Mouse (Mus musculus) macrophage (primary cell): ENCODE measurements around the gene Tbc1d15. TPM values are rescaled to one million over a fixed set of nuclear protein-coding genes. Genes with fewer than 3 reads are reported as not detected.
"Not testable (repeated sequence)": the region's sequence is repeated elsewhere in the genome, so short reads cannot be mapped to it uniquely, and the experiment has no call there.

ENCODE experiments used
- H3K27ac ChIP-seq: fragments of 350-480 bp; formaldehyde crosslinking; 2 replicates; pipeline ENCODE4 v1.9.0; 2021
- H3K36me3 ChIP-seq: fragments of 350-480 bp; formaldehyde crosslinking; 2 replicates; pipeline ENCODE4 v1.9.0; 2021; ENCODE audit errors: inconsistent target
- H3K4me3 ChIP-seq: fragments of 350-480 bp; formaldehyde crosslinking; 2 replicates; pipeline ENCODE4 v1.9.0; 2021; ENCODE audit errors: inconsistent target
- H3K79me2 ChIP-seq: fragments of 350-480 bp; formaldehyde crosslinking; 2 replicates; pipeline ENCODE4 v1.9.0; 2021; ENCODE audit errors: inconsistent target
- WGBS: methylation state at CpG from one replicate; pipeline ENCODE4 v1.1.7; 2026; ENCODE audit warnings: inconsistent platforms; ENCODE audit not compliant: missing documents; 5-methylcytosine and 5-hydroxymethylcytosine counted together
- polyA plus RNA-seq: library from polyadenylated mRNA; stranded (reverse); fragments of 250-400 nt; gene quantifications from 3 replicates; pipeline ENCODE4 v1.2.4, GENCODE M21; 2018; ENCODE audit warnings: inconsistent platforms

Gene Tbc1d15
- polyA plus RNA-seq, 1 experiment from 2014 or later, result 50.1 TPM

- H3K36me3 ChIP-seq, result peaks cover 41% of the 10 kb centered on the region
- H3K79me2 ChIP-seq, result peaks cover 9% of the 10 kb centered on the region; the same call in 1 of the 2 replicates
- WGBS, result 91% methylated on average over 7 of the region's 7 CpGs
- H3K27ac ChIP-seq, result no peak overlapping the region
- H3K4me3 ChIP-seq, result no peak overlapping the region
Observed at GRCm38 (mm10) chr10:115226586-115226985, 24.7 kb downstream of the Tbc1d15 start.

GRCm38 (mm10) chr10:115223845-115224244, 27.4 kb downstream of the Tbc1d15 start:
- Histone ChIP-seq H3K79me2 (peaks cover 9% of the 10 kb centered on the region; the same call in 1 of the 2 replicates), H3K36me3 (peaks cover 48% of the 10 kb centered on the region), H3K4me3 (no peak overlapping the region), H3K27ac (no peak overlapping the region)
- 94% methylated on average over 3 of the region's 3 CpGs for WGBS

- no peak overlapping the region for H3K4me3 ChIP-seq
- no peak overlapping the region for H3K27ac ChIP-seq
- H3K36me3 ChIP-seq, result peaks cover 57% of the 10 kb centered on the region
- 98% methylated on average over 11 of the region's 11 CpGs for WGBS
- no peaks in the 10 kb centered on the region for H3K79me2 ChIP-seq
Observed at GRCm38 (mm10) chr10:115212916-115213580, 38.2 kb downstream of the Tbc1d15 start.

GRCm38 (mm10) chr10:115205825-115206224, 45.4 kb downstream of the Tbc1d15 start:
- Histone ChIP-seq H3K79me2 (no peaks in the 10 kb centered on the region), H3K27ac (no peak overlapping the region), H3K36me3 (peaks cover 68% of the 10 kb centered on the region), H3K4me3 (no peak overlapping the region)
- 97% methylated on average over 3 of the region's 3 CpGs for WGBS

GRCm38 (mm10) chr10:115205284-115205683, 46.0 kb downstream of the Tbc1d15 start:
- Histone ChIP-seq H3K27ac (no peak overlapping the region), H3K4me3 (no peak overlapping the region), H3K36me3 (peaks cover 68% of the 10 kb centered on the region), H3K79me2 (no peaks in the 10 kb centered on the region)
- 86% methylated on average over 1 of the region's 1 CpGs for WGBS

- Histone ChIP-seq H3K36me3 (no peaks in the 10 kb centered on the region), H3K4me3 (no peak overlapping the region), H3K79me2 (no peaks in the 10 kb centered on the region), H3K27ac (no peak overlapping the region)
- 87% methylated on average over 7 of the region's 7 CpGs for WGBS
Observed at GRCm38 (mm10) chr10:115191214-115191613, 60.1 kb downstream of the Tbc1d15 start.

GRCm38 (mm10) chr10:115187390-115187789, 63.9 kb downstream of the Tbc1d15 start:
- H3K79me2 ChIP-seq, result no peaks in the 10 kb centered on the region
- WGBS, result 85% methylated on average over 1 of the region's 1 CpGs
- no peak overlapping the region for H3K27ac ChIP-seq

GRCm38 (mm10) chr10:115184697-115185096, 66.6 kb downstream of the Tbc1d15 start, which contains the start of gene Tph2:
Gene Tph2 (minus strand): TSS chr10:115185022.
- no peak within 1 kb of the TSS for H3K27ac ChIP-seq
- no peak within 1 kb of the TSS for H3K4me3 ChIP-seq
- H3K79me2 ChIP-seq, result no peaks in the 10 kb centered on the region
- 12% methylated on average over 8 of the region's 9 CpGs for WGBS
- H3K36me3 ChIP-seq, result no peaks in the 10 kb centered on the region

More at GRCm38 (mm10) chr10:115187390-115187789, 63.9 kb downstream of the Tbc1d15 start:
- Histone ChIP-seq H3K4me3 (no peak overlapping the region), H3K36me3 (no peaks in the 10 kb centered on the region)

GRCm38 (mm10) chr10:115181034-115181433, 70.2 kb downstream of the Tbc1d15 start:
- no peak overlapping the region for H3K4me3 ChIP-seq
- no peak overlapping the region for H3K27ac ChIP-seq
- WGBS, result 94% methylated on average over 3 of the region's 3 CpGs
- no peaks in the 10 kb centered on the region for H3K36me3 ChIP-seq
- H3K79me2 ChIP-seq, result no peaks in the 10 kb centered on the region

GRCm38 (mm10) chr10:115178019-115178418, 73.2 kb downstream of the Tbc1d15 start:
- H3K79me2 ChIP-seq, H3K4me3 ChIP-seq, H3K27ac ChIP-seq, H3K36me3 ChIP-seq: not testable (repeated sequence)
- WGBS, result 61% methylated on average over 6 of the region's 6 CpGs

- H3K79me2 ChIP-seq, result no peaks in the 10 kb centered on the region
- 58% methylated on average over 12 of the region's 12 CpGs for WGBS
Observed at GRCm38 (mm10) chr10:115175591-115175991, 75.7 kb downstream of the Tbc1d15 start.

GRCm38 (mm10) chr10:115173336-115173735, 77.9 kb downstream of the Tbc1d15 start:
- no peak overlapping the region for H3K27ac ChIP-seq
- no peaks in the 10 kb centered on the region for H3K36me3 ChIP-seq
- no peak overlapping the region for H3K4me3 ChIP-seq
- H3K79me2 ChIP-seq, result no peaks in the 10 kb centered on the region
- WGBS, result 90% methylated on average over 10 of the region's 10 CpGs

More at GRCm38 (mm10) chr10:115175591-115175991, 75.7 kb downstream of the Tbc1d15 start:
- no peak overlapping the region for H3K27ac ChIP-seq
- no peaks in the 10 kb centered on the region for H3K36me3 ChIP-seq
- H3K4me3 ChIP-seq, result no peak overlapping the region

- Histone ChIP-seq H3K4me3 (no peak overlapping the region), H3K27ac (no peak overlapping the region), H3K36me3 (no peaks in the 10 kb centered on the region), H3K79me2 (no peaks in the 10 kb centered on the region)
- 5% methylated on average over 8 of the region's 8 CpGs for WGBS
Observed at GRCm38 (mm10) chr10:115171351-115171818, 79.9 kb downstream of the Tbc1d15 start.

- Histone ChIP-seq H3K4me3 (no peak overlapping the region), H3K79me2 (no peaks in the 10 kb centered on the region), H3K36me3 (no peaks in the 10 kb centered on the region), H3K27ac (no peak overlapping the region)
- WGBS, result 56% methylated on average over 7 of the region's 7 CpGs
Observed at GRCm38 (mm10) chr10:115170496-115171350, 80.5 kb downstream of the Tbc1d15 start.

- Histone ChIP-seq H3K79me2 (no peaks in the 10 kb centered on the region), H3K4me3 (no peak overlapping the region), H3K27ac (no peak overlapping the region), H3K36me3 (no peaks in the 10 kb centered on the region)
- 71% methylated on average over 9 of the region's 9 CpGs for WGBS
Observed at GRCm38 (mm10) chr10:115169410-115169809, 81.9 kb downstream of the Tbc1d15 start.
